Mouse (Mus musculus): Measurements from ENCODE around the gene Serpina1c. TPM values are rescaled to one million over a fixed set of nuclear protein-coding genes. Genes with fewer than 3 reads are reported as not detected.

The Serpina1c gene
- 2.3 TPM for polyA plus RNA-seq (2014; fragmentation: Illumina TruSeq; extraction: RNeasy Lipid Tissue Mini Kit (QIAGEN cat#74804); ENCODE audit: low replicate concordance)

DNA sequence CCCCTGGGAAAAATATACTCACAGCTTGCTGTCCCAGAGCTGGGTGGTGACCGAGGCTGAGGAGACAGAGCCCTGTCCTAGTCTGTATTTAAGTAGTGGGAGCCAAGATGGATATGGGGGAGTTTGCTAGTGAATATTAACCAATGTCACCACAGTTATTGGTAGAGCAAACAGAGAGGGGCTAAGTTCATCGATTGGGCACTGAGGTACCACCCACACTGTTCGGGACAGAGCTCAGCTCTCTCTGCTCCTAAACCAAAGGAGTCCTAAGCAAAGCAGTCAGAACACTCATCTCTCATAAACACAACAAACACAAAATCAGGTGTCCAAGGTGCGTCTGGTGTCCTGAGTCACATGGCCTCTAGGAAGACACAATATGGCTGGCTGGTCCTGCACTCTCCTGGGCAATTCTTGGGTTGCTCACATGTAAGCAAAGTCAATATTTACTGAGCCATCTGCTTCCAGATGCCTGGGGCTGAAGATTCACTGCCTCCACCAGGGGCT, at the start of gene Serpina1c:
Gene Serpina1c, minus strand, starts transcription at position 51 of the 504 bp plus-strand sequence.

DNA sequence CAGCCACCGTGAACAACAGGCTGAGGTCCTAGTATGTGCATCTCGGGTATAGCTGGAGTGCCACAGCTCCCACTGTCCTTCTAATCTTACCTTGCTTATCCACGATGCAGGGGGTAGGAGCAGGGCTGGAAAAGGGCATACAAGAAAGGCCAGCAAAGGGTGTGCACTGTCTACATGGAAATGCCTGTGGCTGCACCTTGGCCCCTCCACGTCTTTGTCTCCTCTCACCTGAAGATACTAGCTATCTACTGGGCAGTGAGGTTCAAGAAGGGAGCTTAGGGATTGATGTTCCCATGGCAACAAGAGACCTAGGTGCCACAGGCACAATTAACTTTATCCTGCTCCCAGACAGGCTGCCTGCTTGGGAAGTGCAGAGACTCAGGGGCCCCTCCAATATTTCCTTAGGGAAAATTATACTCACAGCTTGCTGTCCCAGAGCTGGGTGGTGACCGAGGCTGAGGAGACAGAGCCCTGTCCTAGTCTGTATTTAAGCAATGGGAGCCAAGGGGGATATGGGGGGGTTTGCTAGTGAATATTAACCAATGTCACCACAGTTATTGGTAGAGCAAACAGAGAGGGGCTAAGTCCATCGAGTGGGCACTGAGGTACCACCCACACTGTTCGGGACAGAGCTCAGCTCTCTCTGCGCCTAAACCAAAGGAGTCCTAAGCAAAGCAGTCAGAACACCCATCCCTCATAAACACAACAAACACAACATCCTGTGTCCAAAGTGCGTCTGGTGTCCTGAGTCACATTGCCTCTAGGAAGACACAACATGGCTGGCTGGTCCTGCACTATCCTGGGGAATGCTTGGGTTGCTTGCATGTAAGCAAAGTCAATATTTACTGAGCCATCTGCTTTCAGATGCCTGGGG, 41.3 kb downstream of the Serpina1c start, which contains the start of gene Serpina1a:
Gene Serpina1a, minus strand, starts transcription at position 462 of the 874 bp plus-strand sequence.

Other genes starting within 250 kb of the Serpina1c start
- gene Serpina6, start 247.7 kb downstream of the Serpina1c start, polyA plus RNA-seq (2014; fragmentation: Illumina TruSeq; extraction: RNeasy Lipid Tissue Mini Kit (QIAGEN cat#74804); ENCODE audit: low replicate concordance) = not detected
- gene Serpina16, start 228.7 kb downstream of the Serpina1c start, polyA plus RNA-seq (2014; fragmentation: Illumina TruSeq; extraction: RNeasy Lipid Tissue Mini Kit (QIAGEN cat#74804); ENCODE audit: low replicate concordance) = not detected
- not detected for gene Serpina1f, start 209.4 kb downstream of the Serpina1c start, polyA plus RNA-seq (2014; fragmentation: Illumina TruSeq; extraction: RNeasy Lipid Tissue Mini Kit (QIAGEN cat#74804); ENCODE audit: low replicate concordance)
- gene Serpina1d, start 131.3 kb downstream of the Serpina1c start, polyA plus RNA-seq (2014; fragmentation: Illumina TruSeq; extraction: RNeasy Lipid Tissue Mini Kit (QIAGEN cat#74804); ENCODE audit: low replicate concordance) = 0.63 TPM
- 2.2 TPM for gene Serpina1b, start 74.5 kb downstream of the Serpina1c start, polyA plus RNA-seq (2014; fragmentation: Illumina TruSeq; extraction: RNeasy Lipid Tissue Mini Kit (QIAGEN cat#74804); ENCODE audit: low replicate concordance)
- gene Serpina1a, start 41.3 kb downstream of the Serpina1c start, polyA plus RNA-seq (2014; fragmentation: Illumina TruSeq; extraction: RNeasy Lipid Tissue Mini Kit (QIAGEN cat#74804); ENCODE audit: low replicate concordance) = 0.59 TPM
- gene Serpina1e, start 54.1 kb upstream of the Serpina1c start, polyA plus RNA-seq (2014; fragmentation: Illumina TruSeq; extraction: RNeasy Lipid Tissue Mini Kit (QIAGEN cat#74804); ENCODE audit: low replicate concordance) = 1.0 TPM
- not detected for gene Serpina11, start 85.1 kb upstream of the Serpina1c start, polyA plus RNA-seq (2014; fragmentation: Illumina TruSeq; extraction: RNeasy Lipid Tissue Mini Kit (QIAGEN cat#74804); ENCODE audit: low replicate concordance)
- not detected for gene Serpina9, start 108.9 kb upstream of the Serpina1c start, polyA plus RNA-seq (2014; fragmentation: Illumina TruSeq; extraction: RNeasy Lipid Tissue Mini Kit (QIAGEN cat#74804); ENCODE audit: low replicate concordance)
- gene Serpina12, start 139.6 kb upstream of the Serpina1c start, polyA plus RNA-seq (2014; fragmentation: Illumina TruSeq; extraction: RNeasy Lipid Tissue Mini Kit (QIAGEN cat#74804); ENCODE audit: low replicate concordance) = not detected
- gene Serpina5, start 196.2 kb upstream of the Serpina1c start, polyA plus RNA-seq (2014; fragmentation: Illumina TruSeq; extraction: RNeasy Lipid Tissue Mini Kit (QIAGEN cat#74804); ENCODE audit: low replicate concordance) = not detected
- 0.59 TPM for gene Serpina3a, start 207.8 kb upstream of the Serpina1c start, polyA plus RNA-seq (2014; fragmentation: Illumina TruSeq; extraction: RNeasy Lipid Tissue Mini Kit (QIAGEN cat#74804); ENCODE audit: low replicate concordance)
- not detected for gene Serpina3b, start 223.1 kb upstream of the Serpina1c start, polyA plus RNA-seq (2014; fragmentation: Illumina TruSeq; extraction: RNeasy Lipid Tissue Mini Kit (QIAGEN cat#74804); ENCODE audit: low replicate concordance)
- gene Serpina3c, start 249.0 kb upstream of the Serpina1c start, polyA plus RNA-seq (2014; fragmentation: Illumina TruSeq; extraction: RNeasy Lipid Tissue Mini Kit (QIAGEN cat#74804); ENCODE audit: low replicate concordance) = 0.26 TPM